Mouse (Mus musculus): Measurements from ENCODE around the gene Ppp6r1. TPM values are rescaled to one million over a fixed set of nuclear protein-coding genes. Genes with fewer than 3 reads are reported as not detected.

The Ppp6r1 gene
- polyA plus RNA-seq, 2 experiments = 7.9 to 86.9 TPM

DNA sequence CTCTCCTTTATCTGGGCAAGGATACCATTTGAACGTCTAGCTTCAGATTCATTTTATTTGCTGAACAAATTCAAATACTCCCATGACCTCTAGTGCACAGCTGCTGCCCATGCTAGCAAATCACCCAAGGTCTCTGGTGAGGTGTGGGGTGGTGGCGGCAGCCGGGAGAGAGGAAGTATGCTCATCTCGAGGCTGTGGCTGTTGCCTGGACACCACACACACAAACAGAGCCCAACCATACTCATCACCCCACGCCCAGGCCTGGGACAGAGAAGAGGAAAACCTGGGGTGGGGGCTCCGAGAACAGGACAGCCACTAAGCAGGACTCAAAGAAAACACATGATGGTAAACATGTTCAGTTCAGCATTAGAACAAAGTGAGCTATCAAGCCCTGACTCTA is 11.5 kb downstream of the Ppp6r1 start:
- H3K36me3 ChIP-seq (ENCODE audit: control insufficient read depth, insufficient read depth, low read length) = peaks cover 58% of the 10 kb centered on the region
- TF ChIP-seq POLR2A (IDR thresholded peaks at IDR 0.05; ENCODE audit: borderline replicate concordance, extremely low read depth, insufficient read depth, insufficient read length) = no peak
- ATAC-seq (ENCODE audit: low FRiP score, low read depth) = no peak
- H3K9ac ChIP-seq (ENCODE audit: low read depth, low read length, severe bottlenecking) = no peak overlapping the region
- no peak overlapping the region for H3K4me3 ChIP-seq (replicated peaks; ENCODE audit: low read length)
- H3K4me1 ChIP-seq (ENCODE audit: control insufficient read depth, insufficient read depth, low read length) = no peaks in the 10 kb centered on the region
- H3K4me2 ChIP-seq (replicated peaks; ENCODE audit: low read depth, low read length, severe bottlenecking) = no peak overlapping the region
- H3K27me3 ChIP-seq (ENCODE audit: control insufficient read depth, insufficient read depth, low read length) = no peaks in the 10 kb centered on the region
- no peak for DNase-seq (ENCODE audit: low spot score)
- no peak overlapping the region for H3K27ac ChIP-seq (replicated peaks; ENCODE audit: low read depth, low read length)
- 83% methylated on average over 6 of the region's 6 CpGs for WGBS
- no peaks in the 10 kb centered on the region for H3K9me3 ChIP-seq (ENCODE audit: control insufficient read depth, low read length)

DNA sequence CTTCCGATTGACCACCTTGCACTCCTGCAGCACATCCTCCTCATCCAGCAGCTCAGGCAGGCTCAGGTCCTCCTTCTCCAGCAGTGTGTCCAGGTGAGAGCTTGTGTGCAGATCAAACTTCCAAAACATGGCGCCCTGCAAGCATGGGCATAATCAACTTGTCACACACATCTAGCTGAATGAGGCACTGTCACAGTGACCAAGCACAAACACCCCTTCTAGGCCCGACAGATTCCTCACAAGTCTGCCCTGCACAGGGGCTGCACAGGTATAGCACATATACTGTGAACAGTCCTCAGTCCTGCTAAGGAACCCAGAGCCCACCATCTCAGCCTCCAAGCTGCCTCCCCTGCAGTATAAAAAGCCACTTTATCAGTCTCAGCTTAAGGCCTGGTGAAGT is 12.0 kb downstream of the Ppp6r1 start:
- 89% methylated on average over 3 of the region's 3 CpGs for WGBS
- no peak for DNase-seq (ENCODE audit: low spot score)

DNA sequence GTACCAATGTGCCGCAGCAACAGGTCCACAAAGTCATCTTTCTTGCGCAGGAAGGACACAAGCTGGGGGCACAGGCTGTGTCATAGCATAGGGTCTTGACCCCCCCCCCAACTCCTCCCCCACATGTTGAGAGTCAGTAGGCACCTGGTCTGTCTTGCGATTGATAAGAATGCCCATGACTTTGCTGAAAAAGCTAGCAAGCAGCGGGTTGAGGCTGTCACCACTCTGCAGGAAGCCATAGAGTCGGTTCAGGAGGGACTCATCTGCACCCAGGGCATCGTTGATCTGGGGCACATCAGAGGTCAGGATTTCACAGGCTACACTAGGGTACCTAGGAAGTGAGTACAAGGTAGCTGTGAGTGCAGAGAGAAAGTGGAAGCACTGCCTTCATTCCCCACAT is 15.6 kb downstream of the Ppp6r1 start:
- peaks cover 80% of the 10 kb centered on the region for H3K36me3 ChIP-seq (ENCODE audit: control insufficient read depth, insufficient read depth, low read length)
- 87% methylated on average over 6 of the region's 6 CpGs for WGBS

More for the DNA sequence above, 12.0 kb downstream of the Ppp6r1 start:
- no peak overlapping the region for H3K4me3 ChIP-seq (replicated peaks; ENCODE audit: low read length)
- H3K4me1 ChIP-seq (ENCODE audit: control insufficient read depth, insufficient read depth, low read length) = no peaks in the 10 kb centered on the region
- H3K27ac ChIP-seq (replicated peaks; ENCODE audit: low read depth, low read length) = no peak overlapping the region
- H3K4me2 ChIP-seq (replicated peaks; ENCODE audit: low read depth, low read length, severe bottlenecking) = no peak overlapping the region
- no peaks in the 10 kb centered on the region for H3K27me3 ChIP-seq (ENCODE audit: control insufficient read depth, insufficient read depth, low read length)
- no peak for ATAC-seq (ENCODE audit: low FRiP score, low read depth)
- no peak overlapping the region for H3K9ac ChIP-seq (ENCODE audit: low read depth, low read length, severe bottlenecking)
- H3K36me3 ChIP-seq (ENCODE audit: control insufficient read depth, insufficient read depth, low read length) = peaks cover 58% of the 10 kb centered on the region
- no peak for TF ChIP-seq POLR2A (IDR thresholded peaks at IDR 0.05; ENCODE audit: borderline replicate concordance, extremely low read depth, insufficient read depth, insufficient read length)
- H3K9me3 ChIP-seq (ENCODE audit: control insufficient read depth, low read length) = no peaks in the 10 kb centered on the region

DNA sequence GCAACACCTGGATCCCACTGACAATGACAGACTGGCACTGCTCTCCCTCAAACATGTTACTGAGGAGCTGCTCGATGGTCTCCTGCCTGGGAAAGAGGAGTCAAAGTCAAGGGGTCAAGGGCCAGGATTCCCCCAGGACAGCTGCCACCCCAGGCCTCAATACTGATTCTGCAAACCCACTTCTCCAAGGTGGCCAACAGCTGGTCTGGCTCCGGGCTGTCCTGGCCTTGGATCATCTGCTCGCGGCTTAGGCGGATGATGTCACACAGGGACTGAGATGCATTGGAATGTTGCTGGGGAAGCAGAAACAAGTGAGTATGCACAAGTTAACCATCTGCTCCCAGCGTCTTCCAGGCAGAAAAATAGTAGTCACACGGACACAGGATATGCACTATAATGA is 16.9 kb downstream of the Ppp6r1 start:
- 87% methylated on average over 7 of the region's 7 CpGs for WGBS
- no peak overlapping the region for H3K4me3 ChIP-seq (replicated peaks; ENCODE audit: low read length)
- ATAC-seq (ENCODE audit: low FRiP score, low read depth) (0 out of 2 replicates have a peak, but pooled peaks have one; percentile 30), DNase-seq (ENCODE audit: low spot score) (no peak)
- H3K9me3 ChIP-seq (ENCODE audit: control insufficient read depth, low read length) = no peaks in the 10 kb centered on the region
- peaks cover 89% of the 10 kb centered on the region for H3K36me3 ChIP-seq (ENCODE audit: control insufficient read depth, insufficient read depth, low read length)
- no peak for TF ChIP-seq POLR2A (IDR thresholded peaks at IDR 0.05; ENCODE audit: borderline replicate concordance, extremely low read depth, insufficient read depth, insufficient read length)
- H3K9ac ChIP-seq (ENCODE audit: low read depth, low read length, severe bottlenecking) = no peak overlapping the region
- no peaks in the 10 kb centered on the region for H3K4me1 ChIP-seq (ENCODE audit: control insufficient read depth, insufficient read depth, low read length)
- no peak overlapping the region for H3K4me2 ChIP-seq (replicated peaks; ENCODE audit: low read depth, low read length, severe bottlenecking)
- no peak overlapping the region for H3K27ac ChIP-seq (replicated peaks; ENCODE audit: low read depth, low read length)
- no peaks in the 10 kb centered on the region for H3K27me3 ChIP-seq (ENCODE audit: control insufficient read depth, insufficient read depth, low read length)

More for the DNA sequence above, 15.6 kb downstream of the Ppp6r1 start:
- no peaks in the 10 kb centered on the region for H3K27me3 ChIP-seq (ENCODE audit: control insufficient read depth, insufficient read depth, low read length)
- no peak overlapping the region for H3K4me2 ChIP-seq (replicated peaks; ENCODE audit: low read depth, low read length, severe bottlenecking)
- ATAC-seq (ENCODE audit: low FRiP score, low read depth) = no peak
- H3K4me1 ChIP-seq (ENCODE audit: control insufficient read depth, insufficient read depth, low read length) = no peaks in the 10 kb centered on the region
- no peaks in the 10 kb centered on the region for H3K9me3 ChIP-seq (ENCODE audit: control insufficient read depth, low read length)
- no peak overlapping the region for H3K27ac ChIP-seq (replicated peaks; ENCODE audit: low read depth, low read length)
- no peak for TF ChIP-seq POLR2A (IDR thresholded peaks at IDR 0.05; ENCODE audit: borderline replicate concordance, extremely low read depth, insufficient read depth, insufficient read length)
- H3K4me3 ChIP-seq (replicated peaks; ENCODE audit: low read length) = no peak overlapping the region
- no peak overlapping the region for H3K9ac ChIP-seq (ENCODE audit: low read depth, low read length, severe bottlenecking)
- DNase-seq (ENCODE audit: low spot score) = no peak

DNA sequence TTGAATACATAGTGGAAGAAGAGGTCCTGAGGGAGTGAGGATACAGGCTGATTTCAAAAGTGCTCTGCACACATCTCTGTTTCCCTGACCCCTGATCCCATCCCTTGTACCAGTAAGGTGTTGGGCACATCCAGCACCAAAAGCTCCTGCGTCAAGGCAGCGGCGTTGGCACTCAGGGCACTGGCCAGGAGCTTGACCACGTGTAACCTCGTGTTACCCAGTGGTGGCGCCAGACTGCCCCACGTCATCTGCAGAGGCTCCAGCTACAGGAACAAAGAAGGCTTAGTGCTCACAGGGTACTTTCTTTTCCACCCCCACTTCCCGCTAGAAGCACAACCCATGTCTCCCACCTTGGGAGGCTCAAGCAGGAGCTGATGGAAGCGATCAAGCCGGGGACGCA is 17.7 kb downstream of the Ppp6r1 start:
- Histone ChIP-seq H3K27me3 (ENCODE audit: control insufficient read depth, insufficient read depth, low read length) (no peaks in the 10 kb centered on the region), H3K27ac (replicated peaks; ENCODE audit: low read depth, low read length) (no peak overlapping the region), H3K4me2 (replicated peaks; ENCODE audit: low read depth, low read length, severe bottlenecking) (no peak overlapping the region), H3K4me1 (ENCODE audit: control insufficient read depth, insufficient read depth, low read length) (no peaks in the 10 kb centered on the region), H3K4me3 (replicated peaks; ENCODE audit: low read length) (no peak overlapping the region), H3K36me3 (ENCODE audit: control insufficient read depth, insufficient read depth, low read length) (peaks cover 83% of the 10 kb centered on the region), H3K9me3 (ENCODE audit: control insufficient read depth, low read length) (no peaks in the 10 kb centered on the region), H3K9ac (ENCODE audit: low read depth, low read length, severe bottlenecking) (no peak overlapping the region)
- ATAC-seq (ENCODE audit: low FRiP score, low read depth) = no peak
- TF ChIP-seq POLR2A (IDR thresholded peaks at IDR 0.05; ENCODE audit: borderline replicate concordance, extremely low read depth, insufficient read depth, insufficient read length) = no peak
- no peak for DNase-seq (ENCODE audit: low spot score)
- 86% methylated on average over 11 of the region's 11 CpGs for WGBS

- Histone ChIP-seq H3K4me1 (ENCODE audit: control insufficient read depth, insufficient read depth, low read length) (no peaks in the 10 kb centered on the region), H3K36me3 (ENCODE audit: control insufficient read depth, insufficient read depth, low read length) (peaks cover 79% of the 10 kb centered on the region), H3K9me3 (ENCODE audit: control insufficient read depth, low read length) (no peaks in the 10 kb centered on the region), H3K4me2 (replicated peaks; ENCODE audit: low read depth, low read length, severe bottlenecking) (no peak overlapping the region), H3K27me3 (ENCODE audit: control insufficient read depth, insufficient read depth, low read length) (no peaks in the 10 kb centered on the region), H3K9ac (ENCODE audit: low read depth, low read length, severe bottlenecking) (no peak overlapping the region), H3K4me3 (replicated peaks; ENCODE audit: low read length) (no peak overlapping the region), H3K27ac (replicated peaks; ENCODE audit: low read depth, low read length) (no peak overlapping the region)
- no peak for TF ChIP-seq POLR2A (IDR thresholded peaks at IDR 0.05; ENCODE audit: borderline replicate concordance, extremely low read depth, insufficient read depth, insufficient read length)
- WGBS = 85% methylated on average over 4 of the region's 4 CpGs
- no peak for DNase-seq (ENCODE audit: low spot score)
- ATAC-seq (ENCODE audit: low FRiP score, low read depth) = no peak
Measured at GRCm38 (mm10) chr7:4636179-4636578, 22.6 kb downstream of the Ppp6r1 start.

Measured in limb, embryonic 14.5 days (tissue).